Mouse (Mus musculus): ENCODE data around the gene Acot6.
"Not testable (repeated sequence)": the region's sequence is repeated elsewhere in the genome, so short reads cannot be mapped to it uniquely, and the experiment has no call there.

The Acot6 gene

DNA sequence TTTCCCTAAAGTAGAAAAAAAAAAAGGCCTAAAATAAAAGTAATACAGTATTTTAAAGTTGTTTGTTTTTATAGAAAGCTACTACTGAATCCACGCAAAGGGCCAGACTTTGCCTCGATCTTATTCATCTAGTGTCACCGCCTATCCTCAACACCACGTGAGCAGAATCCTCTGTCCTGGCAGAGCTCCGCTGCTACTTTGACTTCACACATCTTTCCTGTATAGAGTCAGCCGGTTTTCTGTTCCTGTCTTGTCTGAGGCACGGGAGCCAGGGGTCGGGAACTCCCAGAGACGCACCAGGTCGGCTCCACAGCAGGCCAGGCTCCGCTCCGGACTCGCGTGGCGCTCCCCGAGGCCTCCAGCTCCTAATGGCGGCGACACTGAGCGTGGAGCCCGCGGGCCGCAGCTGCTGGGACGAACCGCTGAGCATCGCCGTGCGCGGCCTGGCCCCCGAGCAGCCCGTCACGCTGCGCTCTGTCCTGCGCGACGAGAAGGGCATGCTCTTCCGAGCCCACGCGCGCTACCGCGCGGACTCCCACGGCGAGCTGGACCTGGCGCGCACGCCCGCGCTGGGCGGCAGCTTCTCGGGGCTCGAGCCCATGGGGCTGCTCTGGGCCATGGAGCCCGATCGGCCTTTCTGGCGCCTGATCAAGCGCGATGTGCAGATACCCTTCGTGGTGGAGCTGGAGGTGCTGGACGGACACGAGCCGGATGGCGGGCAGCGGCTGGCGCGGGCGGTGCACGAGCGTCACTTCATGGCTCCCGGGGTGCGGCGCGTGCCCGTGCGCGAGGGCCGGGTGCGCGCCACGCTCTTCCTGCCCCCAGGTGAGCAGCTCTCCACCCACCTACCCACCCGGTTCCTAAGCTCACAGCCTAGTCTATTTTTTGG lies at the start of gene Acot6:
Gene Acot6 (plus strand): TSS at position 51 of the 889 bp plus-strand sequence.
- DNase-seq = peak; percentile 52 to 69

- not testable (repeated sequence) for DNase-seq
Measured at GRCm38 (mm10) chr12:84050744-84051143, 49.7 kb upstream of the Acot6 start.

DNA sequence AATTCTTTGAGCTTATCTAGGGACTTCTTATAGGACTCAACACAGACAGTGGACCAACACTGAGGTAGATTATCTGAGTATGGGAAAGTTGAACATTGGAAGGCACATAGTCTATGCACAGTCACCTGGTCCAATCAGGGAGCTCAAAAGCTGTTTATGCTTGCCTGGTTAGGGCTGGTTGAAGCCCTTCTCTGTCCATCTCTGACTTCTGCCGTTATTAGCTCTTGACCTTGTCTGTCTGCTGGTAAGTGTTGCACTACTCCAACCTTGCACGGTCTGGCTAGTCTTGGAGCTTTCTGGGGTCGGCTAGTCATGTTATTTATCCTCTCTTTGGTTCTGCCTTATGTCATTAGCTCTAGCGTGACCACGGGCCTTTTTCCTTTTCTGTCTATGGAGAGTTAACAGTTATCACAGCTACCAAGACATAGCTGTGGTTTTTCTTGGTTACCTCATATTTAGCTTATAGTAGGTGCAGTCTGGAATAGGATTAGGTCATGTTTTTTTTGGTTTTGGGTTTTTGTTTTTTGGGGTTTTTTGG lies 48.4 kb upstream of the Acot6 start, which contains the start of gene Acot3:
Gene Acot3 (plus strand): TSS at position 208 of the 538 bp plus-strand sequence.
- DNase-seq = no peak

DNA sequence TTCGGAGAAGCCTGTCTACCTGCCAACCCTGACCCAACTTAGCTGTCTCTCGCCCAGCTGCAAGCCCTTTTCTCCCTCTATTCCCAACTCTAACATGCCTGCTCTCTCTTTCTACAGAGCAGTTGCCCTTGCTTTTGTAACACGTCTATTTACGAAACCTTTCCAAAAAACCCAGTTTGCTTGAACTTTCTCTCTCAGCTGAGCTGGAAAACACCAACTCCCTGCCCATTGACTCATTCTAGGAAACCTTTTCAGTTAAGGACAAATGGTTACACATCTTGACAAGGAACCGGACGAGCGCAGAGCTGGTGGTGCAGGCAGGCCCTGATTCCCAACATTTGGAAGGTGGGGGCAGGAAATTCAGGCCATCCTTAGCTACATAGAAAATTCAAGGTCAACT lies 47.8 kb upstream of the Acot6 start:
- no peak for DNase-seq

DNA sequence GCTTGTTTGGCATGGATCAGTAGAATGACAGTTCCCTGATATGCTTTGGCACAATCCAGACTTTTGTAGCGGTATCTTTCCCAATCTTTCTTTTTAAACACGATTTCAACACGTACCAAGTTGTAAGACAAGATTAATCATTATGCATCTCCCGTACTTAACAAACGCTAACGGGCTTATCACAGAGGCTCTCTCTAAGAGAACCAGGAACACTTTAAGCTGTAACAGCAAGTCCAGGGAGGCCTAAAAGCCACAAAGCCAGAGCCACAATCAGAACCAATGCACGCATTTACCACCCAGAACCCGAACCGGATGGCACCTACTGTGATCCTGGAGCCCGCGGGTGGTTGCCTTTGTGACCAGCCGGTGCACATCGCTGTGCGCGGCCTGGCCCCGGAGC lies 47.3 kb upstream of the Acot6 start:
- DNase-seq = no peak

GRCm38 (mm10) chr12:84053679-84054391 lies 46.6 kb upstream of the Acot6 start:
- DNase-seq = peak; percentile 14 to 32

DNA sequence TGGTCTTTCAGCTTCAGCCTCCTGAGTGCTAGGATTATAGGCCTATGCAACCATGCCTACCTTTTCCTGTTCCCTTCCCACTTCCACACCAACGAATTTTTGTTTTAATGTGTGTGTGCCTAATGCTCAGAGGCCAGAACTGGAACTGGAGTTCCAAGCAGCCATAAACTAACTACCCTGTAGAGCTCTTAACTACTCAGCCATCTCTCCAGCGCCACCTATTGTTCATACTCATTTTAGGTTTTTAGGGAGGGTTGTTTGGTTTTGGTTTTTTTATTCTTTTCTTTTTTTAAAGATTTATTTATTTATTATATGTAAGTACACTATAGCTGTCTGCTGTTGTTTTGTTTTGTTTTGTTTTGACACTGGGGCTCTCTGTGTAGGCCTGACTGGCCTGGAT lies 39.5 kb upstream of the Acot6 start:
- peak in 1 of 2 experiments; percentile 13 for DNase-seq

- no peak for DNase-seq
Measured at GRCm38 (mm10) chr12:84062336-84062735, 38.1 kb upstream of the Acot6 start.

DNA sequence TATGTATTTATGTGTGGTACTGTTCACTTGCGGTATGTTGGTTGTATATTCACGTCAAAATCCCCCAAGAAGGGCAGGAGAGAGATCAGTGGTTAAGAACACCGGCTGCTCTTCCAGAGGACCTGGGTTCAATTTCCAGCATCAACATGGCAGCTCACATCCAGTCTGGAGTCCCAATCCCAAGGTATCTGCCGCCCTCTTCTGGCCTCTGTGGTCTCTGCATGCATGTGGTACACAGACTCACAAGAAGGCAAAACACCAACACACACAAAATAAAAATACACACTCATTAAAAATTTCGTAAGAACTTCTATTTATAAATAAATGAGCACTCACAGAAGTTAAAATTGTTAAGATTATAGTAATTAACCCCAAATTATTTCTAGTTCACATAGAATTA lies 37.2 kb upstream of the Acot6 start:
- peak in 1 of 2 experiments; percentile 16 for DNase-seq

GRCm38 (mm10) chr12:84063833-84064232 lies 36.6 kb upstream of the Acot6 start:
- DNase-seq = no peak

DNA sequence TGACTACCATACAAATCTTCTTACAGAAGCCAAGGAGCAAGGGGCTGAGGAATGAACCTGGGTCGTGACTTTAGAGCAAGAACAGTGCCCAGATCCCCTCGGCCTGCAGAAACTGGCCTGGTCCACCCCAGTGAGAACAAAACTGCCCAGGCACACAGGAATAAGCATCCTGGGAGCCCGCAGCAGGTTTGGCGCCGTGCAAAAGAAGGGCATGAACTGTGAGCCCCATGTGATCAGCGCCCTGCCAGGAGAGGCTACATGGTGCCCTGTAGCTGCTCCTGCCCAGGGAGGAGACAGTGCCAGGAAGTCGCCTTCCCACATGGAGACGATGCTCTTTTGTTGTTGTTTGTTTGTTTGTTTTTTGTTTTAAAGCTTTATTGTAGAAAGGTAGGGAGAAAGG lies 35.8 kb upstream of the Acot6 start:
- no peak for DNase-seq

GRCm38 (mm10) chr12:84067752-84068151 lies 32.7 kb upstream of the Acot6 start:
- no peak for DNase-seq

- DNase-seq = no peak
Measured at GRCm38 (mm10) chr12:84068296-84068695, 32.2 kb upstream of the Acot6 start.

DNA sequence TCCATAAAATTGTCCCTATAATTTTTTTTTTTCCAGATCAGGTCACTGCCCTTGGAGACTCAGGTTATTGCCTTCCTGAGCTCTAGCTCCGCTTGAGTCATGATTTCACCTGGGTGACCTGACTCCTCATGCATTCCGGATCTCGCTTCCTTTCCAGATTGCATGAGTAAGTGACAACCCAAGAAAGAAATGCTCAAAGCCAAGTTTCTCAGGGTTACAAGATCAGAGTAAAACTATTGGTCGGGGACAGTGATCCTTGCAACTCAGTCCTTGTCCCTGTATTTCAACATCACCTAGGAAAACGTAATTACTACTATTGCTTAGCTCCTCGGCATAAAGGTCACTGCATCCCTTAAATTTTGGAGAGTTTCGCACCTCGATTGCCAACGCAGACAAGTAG lies 31.5 kb upstream of the Acot6 start, which contains the start of gene Acot5:
Gene Acot5 (plus strand): TSS at position 340 of the 400 bp plus-strand sequence.
- DNase-seq = no peak

GRCm38 (mm10) chr12:84069582-84069981 lies 30.9 kb upstream of the Acot6 start:
- DNase-seq = peak; percentile 31 to 69

GRCm38 (mm10) chr12:84071696-84072095 lies 28.8 kb upstream of the Acot6 start:
- DNase-seq = no peak

DNA sequence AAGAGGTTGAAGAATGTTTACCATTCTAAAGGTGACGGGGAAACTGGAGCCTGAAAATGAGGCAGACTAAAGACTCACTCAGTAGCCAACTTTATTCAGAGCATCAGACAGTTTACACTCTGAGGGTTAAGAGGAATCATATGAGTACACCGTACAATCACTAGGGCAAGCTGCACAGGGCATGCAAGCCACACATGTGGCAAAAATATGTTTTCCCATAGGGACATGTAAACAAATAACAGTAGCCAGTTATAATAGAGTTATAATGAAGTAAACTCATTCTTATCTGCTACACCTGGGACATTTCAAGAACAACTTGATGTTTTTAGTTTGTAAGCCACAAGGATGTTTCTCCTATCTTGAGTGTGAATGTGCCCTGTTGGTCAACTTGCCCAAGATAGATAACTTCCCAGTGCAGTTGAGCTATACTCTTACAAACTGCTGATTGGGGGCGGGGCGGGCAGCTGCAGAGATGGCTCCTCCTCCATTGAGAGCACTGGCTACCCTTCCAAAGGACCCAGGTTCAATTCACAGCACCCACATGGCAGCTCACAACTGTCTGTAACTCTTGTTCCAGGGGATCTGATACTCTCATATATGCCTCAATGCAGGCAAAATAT lies 23.0 kb upstream of the Acot6 start:
- DNase-seq = no peak

DNA sequence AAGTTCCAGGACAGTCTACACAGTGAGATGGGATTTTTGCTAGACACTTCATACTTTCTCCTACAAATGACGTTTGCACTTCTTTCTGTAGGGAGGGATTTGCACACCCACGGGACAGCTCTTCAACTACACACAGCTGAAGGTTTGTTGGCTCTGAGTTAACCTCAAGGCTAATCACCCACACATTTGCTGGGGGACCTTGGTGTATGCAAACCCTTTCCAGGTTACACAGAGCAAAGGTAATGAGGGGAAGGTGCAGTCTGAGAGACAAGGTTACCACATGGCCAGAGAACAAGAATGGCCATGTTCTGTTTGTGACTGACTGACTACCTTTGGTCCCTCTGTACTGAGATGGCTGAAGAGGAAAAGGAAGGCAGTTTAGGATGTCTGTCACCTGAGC lies 16.6 kb upstream of the Acot6 start:
- no peak for DNase-seq

DNA sequence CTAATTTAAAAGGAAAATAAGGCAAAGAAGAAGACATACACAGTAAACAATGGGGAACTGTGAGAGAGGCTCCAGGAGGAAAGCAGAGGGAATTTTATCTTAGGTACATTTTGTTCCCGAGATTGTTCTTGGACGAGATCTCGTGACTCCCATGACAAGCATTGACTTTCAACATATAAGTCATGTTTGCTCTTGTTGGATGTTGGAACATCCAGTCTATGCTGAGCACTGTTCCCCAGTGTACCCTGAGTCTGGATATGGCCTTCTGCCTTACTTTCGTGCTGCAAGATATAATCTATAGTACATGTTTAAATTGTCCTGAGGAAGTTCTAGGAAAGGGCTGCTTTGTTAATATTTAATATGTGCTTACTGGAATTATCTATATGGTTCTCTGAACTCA lies 15.9 kb upstream of the Acot6 start:
- no peak for DNase-seq

DNA sequence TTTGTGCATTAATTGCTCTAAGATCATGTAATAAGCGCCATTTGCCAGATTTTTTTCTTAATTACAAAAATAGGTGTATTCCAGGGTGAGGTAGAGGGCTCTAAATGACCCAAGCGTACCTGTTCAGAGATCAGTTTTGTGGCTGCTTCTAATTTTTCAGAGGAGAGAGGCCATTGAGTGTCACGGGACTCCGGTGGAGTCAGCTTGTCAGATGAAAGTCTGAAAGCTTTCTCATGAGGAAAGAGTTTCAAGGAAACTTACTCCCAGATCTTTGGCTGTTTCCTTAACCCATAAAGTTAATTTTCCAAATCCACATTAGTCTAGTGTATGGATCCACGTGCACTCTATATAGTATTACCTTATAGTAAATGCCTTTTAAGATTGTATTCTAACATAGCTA lies 5.8 kb upstream of the Acot6 start:
- DNase-seq = not testable (repeated sequence)

DNA sequence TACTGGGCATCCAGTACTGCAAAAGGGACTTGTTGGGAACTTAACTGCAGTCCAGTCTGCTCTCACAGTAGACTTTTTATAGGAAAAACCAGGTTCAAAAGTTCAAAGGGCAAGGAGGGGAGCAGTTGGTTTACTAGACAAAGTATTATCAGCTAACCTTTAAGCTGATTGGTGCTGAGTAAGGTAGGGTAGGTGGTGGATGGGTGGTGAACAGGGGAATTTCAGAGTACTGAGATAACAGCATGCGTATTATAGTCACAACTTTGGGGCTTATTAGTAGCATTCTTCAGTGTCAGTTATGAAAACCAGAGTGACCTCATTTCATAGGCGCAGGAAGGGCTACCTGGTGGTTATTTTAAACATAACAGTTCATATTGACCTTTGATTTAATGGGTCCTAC lies 849 bp upstream of the Acot6 start:
- DNase-seq = no peak

DNA sequence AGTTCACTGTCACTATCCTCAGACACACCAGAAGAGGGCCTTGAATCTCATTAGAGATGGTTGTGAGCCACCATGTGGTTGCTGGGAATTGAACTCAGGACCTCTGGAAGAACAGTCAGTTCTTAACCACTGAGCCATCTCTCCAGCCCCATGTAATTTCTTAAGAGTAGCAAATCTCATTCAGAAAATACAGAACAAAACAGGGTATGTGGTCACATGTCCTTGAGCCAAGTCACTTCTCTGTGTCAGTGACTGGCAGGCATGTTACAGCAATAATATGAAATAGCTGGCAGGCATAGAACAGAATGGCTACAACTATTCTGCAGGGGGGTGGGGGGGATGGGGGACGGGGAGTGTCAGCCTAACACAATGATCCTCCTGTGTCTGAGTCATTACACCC lies 383 bp upstream of the Acot6 start:
- no peak for DNase-seq

GRCm38 (mm10) chr12:84101493-84101845 lies 1.0 kb downstream of the Acot6 start:
- DNase-seq = no peak
